Mouse (Mus musculus) MEL (cell line): ENCODE measurements around the gene Actr2.

Experiments used
- BHLHE40 ChIP-seq: IDR thresholded peaks from 2 replicates; pipeline ENCODE4 v1.6.1; 2012; ENCODE audit warnings: low read depth, mild to moderate bottlenecking, inconsistent platforms, low read length, improper control_type of control experiment, borderline replicate concordance
- CTCF ChIP-seq, 3 experiments: IDR thresholded peaks in 2 of 3; conservative IDR thresholded peaks in 1 of 3; 2 replicates each; pipeline ENCODE4 v1.5.1; 2011 to 2012; ENCODE audit warnings: low read length in 3 of 3, low read depth in 2 of 3, mild to moderate bottlenecking in 2 of 3, improper control_type of control experiment in 1 of 3, inconsistent platforms in 1 of 3, mixed read lengths in 1 of 3, moderate library complexity in 1 of 3; ENCODE audit not compliant: control insufficient read depth in 1 of 3, insufficient read depth in 1 of 3, poor library complexity in 1 of 3, severe bottlenecking in 1 of 3
- EP300 ChIP-seq, 2 experiments: IDR thresholded peaks; 2 replicates each; pipeline ENCODE4 v1.6.1; 2011; ENCODE audit warnings: improper control_type of control experiment in 2 of 2, low read length in 2 of 2, low read depth in 1 of 2, mild to moderate bottlenecking in 1 of 2
- MAZ ChIP-seq: IDR thresholded peaks from 2 replicates; pipeline ENCODE4 v1.6.1; 2012; ENCODE audit warnings: low read depth, mild to moderate bottlenecking, inconsistent platforms, low read length, improper control_type of control experiment
- MXI1 ChIP-seq: IDR thresholded peaks from 2 replicates; pipeline ENCODE4 v1.6.1; 2011; ENCODE audit warnings: mild to moderate bottlenecking, low read depth, low read length, improper control_type of control experiment
- POLR2A ChIP-seq, 2 experiments: IDR thresholded peaks; 2 replicates each; pipeline ENCODE4 v1.6.1; 2011 to 2012; ENCODE audit warnings: low read length in 2 of 2, mild to moderate bottlenecking in 2 of 2, control low read depth in 1 of 2, improper control_type of control experiment in 1 of 2, low read depth in 1 of 2, moderate library complexity in 1 of 2; ENCODE audit not compliant: control insufficient read depth in 1 of 2, insufficient read depth in 1 of 2, poor library complexity in 1 of 2
- RCOR1 ChIP-seq: IDR thresholded peaks from 2 replicates; pipeline ENCODE4 v1.6.1; 2012; ENCODE audit warnings: low read depth, mild to moderate bottlenecking, inconsistent platforms, low read length, improper control_type of control experiment
- SMC3 ChIP-seq: IDR thresholded peaks from 2 replicates; pipeline ENCODE4 v1.6.1; 2011; ENCODE audit warnings: low read depth, low read length, improper control_type of control experiment
- USF1 ChIP-seq: IDR thresholded peaks from 2 replicates; pipeline ENCODE4 v1.6.1; 2014; ENCODE audit warnings: low read depth, mild to moderate bottlenecking, inconsistent platforms, low read length, improper control_type of control experiment, moderate library complexity

GRCm38 (mm10) chr11:20052814-20053536, 59.7 kb downstream of the Actr2 start:
- TF ChIP-seq POLR2A (IDR thresholded peaks at IDR 0.05; ENCODE audit: control insufficient read depth in 1 of 2, insufficient read depth in 1 of 2, low read depth in 1 of 2, low read length in 2 of 2, poor library complexity in 1 of 2) (no peak), BHLHE40 (no peak), USF1 (no peak), SMC3 (peak; percentile 26), RCOR1 (peak; percentile 11; the same call in 1 of the 2 replicates), EP300 (IDR thresholded peaks at IDR 0.05; ENCODE audit: low read depth in 1 of 2, low read length in 2 of 2) (peak; percentile 63 to 69), CTCF (IDR thresholded peaks at IDR 0.05 in 2 of 3, conservative IDR thresholded peaks at IDR 0.05 in 1 of 3; ENCODE audit: control insufficient read depth in 1 of 3, insufficient read depth in 1 of 3, low read depth in 2 of 3, low read length in 3 of 3, poor library complexity in 1 of 3, severe bottlenecking in 1 of 3) (no peak), MAZ (no peak), MXI1 (no peak)
